Mouse (Mus musculus) bone marrow, adult 2 months (tissue): ENCODE results near the gene Plpp1.

Experiments
- CTCF ChIP-seq: fragments of 200-500 bp; IDR thresholded peaks from 2 replicates; pipeline ENCODE4 v1.5.1; 2011; ENCODE audit warnings: low read length, control low read depth; ENCODE audit not compliant: control insufficient read depth, insufficient read depth
- POLR2A ChIP-seq: fragments of 200-500 bp; IDR thresholded peaks from 2 replicates; pipeline ENCODE4 v1.6.1; 2011; ENCODE audit warnings: low read depth, mild to moderate bottlenecking, control low read depth, low read length, borderline replicate concordance; ENCODE audit not compliant: control insufficient read depth

- TF ChIP-seq CTCF (no peak), POLR2A (no peak)
Measured at GRCm38 (mm10) chr13:112835113-112835512, 34.5 kb downstream of the Plpp1 start.
